Mouse (Mus musculus) bone marrow macrophage, adult 2 months (primary cell): ENCODE measurements around the gene Efna1.

Experiments
- CTCF ChIP-seq: IDR thresholded peaks from 2 replicates; pipeline ENCODE4 v1.5.1; 2012; ENCODE audit warnings: low read depth, mild to moderate bottlenecking, low read length, moderate library complexity
- POLR2A ChIP-seq: IDR thresholded peaks from 2 replicates; pipeline ENCODE4 v1.6.1; 2012; ENCODE audit warnings: mild to moderate bottlenecking, low read depth, low read length, borderline replicate concordance

GRCm38 (mm10) chr3:89327371-89327870, 46.5 kb upstream of the Efna1 start:
- no peak for TF ChIP-seq CTCF
- TF ChIP-seq POLR2A = no peak
